Mouse (Mus musculus): ENCODE measurements at regions not wholly inside any gene's neighbourhood (a gene's known extent, or its start where the extent isn't known, plus 50 kb on each side); places are given as distances from the start of the nearest gene placed in this dataset.

DNA sequence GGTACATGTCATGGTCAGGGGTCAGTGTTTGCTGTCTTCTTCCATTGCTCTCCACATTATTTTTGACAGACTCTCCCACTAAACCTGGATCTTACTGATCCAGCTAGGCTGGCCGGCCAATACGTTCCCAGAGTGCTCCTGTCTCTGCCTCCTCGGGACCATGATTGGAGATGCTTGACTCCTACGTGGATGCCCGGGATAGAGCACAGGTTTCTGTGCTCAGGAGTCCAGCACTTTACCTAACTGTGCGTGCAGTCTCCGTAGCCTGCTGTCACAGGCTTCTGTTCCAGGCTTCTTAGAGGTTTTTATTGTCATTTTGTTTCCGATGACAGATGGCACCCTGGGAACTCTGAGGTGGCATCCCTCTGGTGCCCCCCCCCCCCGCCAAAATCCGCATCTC lies 232.4 kb downstream of the Maf start:
- Histone ChIP-seq H3K4me1 (ENCODE audit: control insufficient read depth, insufficient read depth, insufficient read length, low read length) (peaks cover 7% of the 10 kb centered on the region), H3K27ac (replicated peaks; ENCODE audit: low read depth, low read length) (no peak overlapping the region), H3K4me3 (ENCODE audit: insufficient read depth, low read depth, low read length) (no peak overlapping the region)

DNA sequence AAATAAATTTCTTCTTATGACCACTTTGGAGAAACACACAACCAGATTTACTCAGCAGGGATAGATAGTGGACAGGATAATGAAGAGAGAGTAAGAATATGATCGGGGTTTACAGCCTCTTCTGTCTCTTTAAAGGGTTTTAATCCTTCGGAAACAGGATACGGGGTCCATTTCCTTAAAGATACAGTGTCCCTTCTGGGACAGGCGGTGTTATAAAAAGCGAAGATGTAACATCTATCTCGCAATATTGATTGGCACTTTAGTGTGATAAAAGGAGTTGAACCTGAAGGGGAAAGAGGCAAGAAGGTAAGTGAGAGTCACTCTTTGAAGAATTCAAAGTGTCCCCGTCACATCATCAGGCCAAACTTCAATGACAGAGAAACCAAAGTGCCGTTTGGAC lies 233.6 kb downstream of the Maf start:
- Histone ChIP-seq H3K4me3 (ENCODE audit: insufficient read depth, low read depth, low read length) (no peak overlapping the region), H3K27ac (replicated peaks; ENCODE audit: low read depth, low read length) (no peak overlapping the region), H3K4me1 (ENCODE audit: control insufficient read depth, insufficient read depth, insufficient read length, low read length) (peaks cover 2% of the 10 kb centered on the region; the same call in 1 of the 2 replicates)

- Histone ChIP-seq H3K27ac (replicated peaks; ENCODE audit: low read depth, low read length) (no peak overlapping the region), H3K4me1 (ENCODE audit: control insufficient read depth, insufficient read depth, insufficient read length, low read length) (no peaks in the 10 kb centered on the region), H3K4me3 (ENCODE audit: insufficient read depth, low read depth, low read length) (no peak overlapping the region)
Measured at GRCm38 (mm10) chr8:115466553-115466952, 241.0 kb downstream of the Maf start.

DNA sequence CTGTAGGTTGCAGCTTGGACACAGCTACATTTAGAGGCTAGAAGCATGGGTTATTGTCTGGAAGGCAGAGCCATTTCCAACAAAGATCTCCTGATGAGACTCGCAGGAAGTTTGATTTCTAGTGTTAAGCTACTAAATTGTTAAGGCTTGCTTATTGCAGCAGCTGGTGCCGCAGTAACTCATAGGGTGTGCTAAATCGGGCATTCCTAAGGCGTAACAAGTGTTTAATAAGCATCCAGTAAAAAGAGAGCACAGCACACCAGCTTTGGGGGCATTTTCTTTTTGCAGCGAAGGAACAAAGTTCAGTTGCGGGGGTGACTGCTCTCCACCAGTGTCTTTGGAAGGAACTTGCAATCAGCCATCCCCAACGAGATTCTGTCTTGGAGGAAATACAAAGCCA lies 241.5 kb downstream of the Maf start:
- no peak overlapping the region for H3K4me3 ChIP-seq (ENCODE audit: insufficient read depth, low read depth, low read length)
- H3K27ac ChIP-seq (replicated peaks; ENCODE audit: low read depth, low read length): no peak overlapping the region
- H3K4me1 ChIP-seq (ENCODE audit: control insufficient read depth, insufficient read depth, insufficient read length, low read length): no peaks in the 10 kb centered on the region

DNA sequence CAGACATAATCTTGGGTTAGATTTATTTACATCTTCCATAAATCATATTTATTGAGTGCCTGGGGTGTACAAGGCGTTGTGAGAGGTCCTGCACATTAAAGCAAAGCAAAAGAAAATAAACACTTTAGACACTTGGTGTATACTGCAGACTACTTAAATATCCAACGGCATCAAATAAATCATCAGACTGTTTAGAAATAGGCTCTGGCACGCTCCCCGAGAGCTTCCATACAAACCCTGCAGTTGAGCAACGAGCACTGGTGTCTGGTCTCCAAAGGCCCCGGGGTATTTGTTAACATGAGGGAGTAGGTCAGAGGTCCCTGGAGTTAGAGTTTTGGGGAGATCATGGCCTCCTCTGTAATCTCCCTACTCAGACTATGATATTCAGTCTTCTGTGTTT lies 244.9 kb downstream of the Maf start:
- Histone ChIP-seq H3K4me3 (ENCODE audit: insufficient read depth, low read depth, low read length) (no peak overlapping the region), H3K4me1 (ENCODE audit: control insufficient read depth, insufficient read depth, insufficient read length, low read length) (no peaks in the 10 kb centered on the region), H3K27ac (replicated peaks; ENCODE audit: low read depth, low read length) (peak overlapping the region; percentile 71)

DNA sequence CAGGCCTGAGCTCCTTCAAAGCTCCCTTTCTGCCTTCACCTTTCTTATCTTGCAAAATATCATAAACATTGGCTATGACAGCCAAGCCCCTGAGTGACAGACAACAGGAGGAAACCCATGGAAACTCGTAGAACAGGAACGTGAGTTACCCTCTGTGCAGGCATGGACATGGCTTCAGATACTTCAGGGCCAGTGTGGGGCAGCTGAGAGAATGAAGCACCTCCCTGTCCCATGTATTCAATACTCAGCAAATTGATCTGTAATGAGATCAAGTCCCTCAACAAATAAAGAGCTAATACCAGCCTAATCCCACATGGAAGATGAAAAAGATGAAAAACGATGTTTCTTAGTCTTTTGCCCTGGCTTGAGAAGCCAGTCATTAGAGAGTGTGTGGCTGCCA lies 249.5 kb downstream of the Maf start:
- Histone ChIP-seq H3K4me1 (ENCODE audit: control insufficient read depth, insufficient read depth, insufficient read length, low read length) (no peaks in the 10 kb centered on the region), H3K4me3 (ENCODE audit: insufficient read depth, low read depth, low read length) (no peak overlapping the region), H3K27ac (replicated peaks; ENCODE audit: low read depth, low read length) (no peak overlapping the region)

DNA sequence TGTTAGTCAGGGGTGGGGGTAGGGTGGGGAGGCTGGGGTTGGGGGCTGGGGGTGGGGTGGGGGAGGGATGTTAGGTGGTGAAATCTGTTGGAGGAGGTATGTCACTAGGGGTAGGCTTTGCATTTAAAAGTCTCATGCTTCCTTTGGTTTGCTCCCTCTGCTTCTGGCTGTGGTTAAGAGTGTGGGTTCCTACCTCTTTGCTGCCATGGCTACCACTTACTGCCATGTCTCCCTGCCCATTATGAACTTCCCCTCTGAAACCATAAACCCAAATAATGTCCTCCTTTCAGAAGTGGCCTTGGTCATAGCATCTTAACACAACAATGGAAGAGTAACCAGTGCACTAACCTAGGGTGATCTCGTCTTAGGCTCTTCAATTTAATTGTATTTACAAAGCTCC lies 256.8 kb downstream of the Maf start:
- Histone ChIP-seq H3K27ac (replicated peaks; ENCODE audit: low read depth, low read length) (no peak overlapping the region), H3K4me3 (ENCODE audit: insufficient read depth, low read depth, low read length) (no peak overlapping the region), H3K4me1 (ENCODE audit: control insufficient read depth, insufficient read depth, insufficient read length, low read length) (no peaks in the 10 kb centered on the region)

DNA sequence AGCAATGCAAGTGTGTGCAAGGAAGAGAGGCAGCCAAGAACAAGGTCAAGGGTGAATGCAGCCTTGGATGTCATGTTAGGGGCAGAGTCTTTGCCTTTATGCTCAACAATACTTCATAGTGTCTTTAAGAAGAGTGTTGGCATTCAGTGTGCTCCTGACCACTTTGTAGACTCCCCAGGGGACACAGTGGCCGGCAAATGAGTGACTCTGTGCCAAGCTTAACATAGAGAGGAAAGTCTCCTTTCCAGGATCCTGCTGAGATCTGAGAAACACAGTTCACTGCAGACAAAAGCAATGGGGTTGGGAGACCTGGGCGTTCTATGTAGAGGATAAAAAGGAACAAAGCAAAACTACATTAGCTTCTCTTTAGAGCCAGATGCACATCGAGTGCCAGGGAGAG lies 259.2 kb downstream of the Maf start:
- no peaks in the 10 kb centered on the region for H3K4me1 ChIP-seq (ENCODE audit: control insufficient read depth, insufficient read depth, insufficient read length, low read length)

GRCm38 (mm10) chr8:115444519-115444918 lies 263.1 kb downstream of the Maf start:
- H3K4me3 ChIP-seq (ENCODE audit: insufficient read depth, low read depth, low read length): no peak overlapping the region
- H3K27ac ChIP-seq (replicated peaks; ENCODE audit: low read depth, low read length): no peak overlapping the region
- H3K4me1 ChIP-seq (ENCODE audit: control insufficient read depth, insufficient read depth, insufficient read length, low read length): no peaks in the 10 kb centered on the region

More for the DNA sequence above, 259.2 kb downstream of the Maf start:
- H3K4me3 ChIP-seq (ENCODE audit: insufficient read depth, low read depth, low read length): no peak overlapping the region
- no peak overlapping the region for H3K27ac ChIP-seq (replicated peaks; ENCODE audit: low read depth, low read length)

DNA sequence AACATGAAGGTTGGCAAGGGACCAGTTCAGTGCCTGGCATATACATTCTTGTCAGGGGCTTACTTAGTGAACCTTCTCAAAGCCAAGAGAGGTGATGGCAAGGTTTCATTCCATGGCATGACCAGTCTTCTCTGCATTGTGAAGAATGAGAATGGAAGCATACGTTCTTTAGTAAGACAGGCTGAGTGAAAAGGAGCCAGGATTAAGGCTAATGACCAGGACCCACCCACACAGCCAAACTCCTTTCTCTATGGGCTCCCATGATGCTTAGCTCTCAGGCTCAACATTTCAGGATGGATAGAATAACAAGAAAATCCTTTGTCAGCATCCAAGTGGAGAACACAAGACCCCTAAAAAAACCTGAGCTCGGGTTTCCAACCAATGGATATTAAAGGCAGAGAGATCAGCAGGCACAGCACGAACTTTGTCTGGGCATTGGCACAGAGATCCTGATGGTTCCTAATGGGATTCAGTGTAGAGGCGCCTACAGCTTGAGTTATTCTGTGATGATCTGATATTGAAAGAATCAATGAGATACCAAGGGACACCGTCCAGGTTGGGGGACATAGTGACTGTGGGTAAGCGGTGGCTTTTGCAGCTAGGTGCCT lies 265.5 kb downstream of the Maf start:
- no peak overlapping the region for H3K27ac ChIP-seq (replicated peaks; ENCODE audit: low read depth, low read length)
- H3K4me3 ChIP-seq (ENCODE audit: insufficient read depth, low read depth, low read length): no peak overlapping the region
- no peaks in the 10 kb centered on the region for H3K4me1 ChIP-seq (ENCODE audit: control insufficient read depth, insufficient read depth, insufficient read length, low read length)

DNA sequence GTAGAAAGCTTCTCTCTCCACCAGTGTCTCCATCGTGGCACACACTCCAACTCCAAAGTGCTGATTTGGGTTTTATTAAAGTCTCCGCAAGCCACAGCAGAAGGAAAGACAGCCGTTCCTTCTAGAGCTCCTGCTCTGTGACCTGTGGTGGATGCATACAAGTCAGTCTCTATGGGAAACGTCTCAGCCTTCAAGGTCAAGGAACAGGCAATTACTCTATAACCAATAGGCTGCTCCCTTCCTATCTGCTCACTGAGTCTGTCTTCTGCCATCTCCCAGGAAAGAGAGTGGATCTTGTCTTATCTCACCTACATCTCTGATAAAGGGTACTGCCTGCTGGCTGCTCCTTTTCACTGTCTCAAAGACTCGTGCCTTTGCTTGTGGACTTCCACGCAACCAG lies 266.3 kb downstream of the Maf start:
- H3K4me3 ChIP-seq (ENCODE audit: insufficient read depth, low read depth, low read length): no peak overlapping the region
- no peak overlapping the region for H3K27ac ChIP-seq (replicated peaks; ENCODE audit: low read depth, low read length)
- H3K4me1 ChIP-seq (ENCODE audit: control insufficient read depth, insufficient read depth, insufficient read length, low read length): no peaks in the 10 kb centered on the region

DNA sequence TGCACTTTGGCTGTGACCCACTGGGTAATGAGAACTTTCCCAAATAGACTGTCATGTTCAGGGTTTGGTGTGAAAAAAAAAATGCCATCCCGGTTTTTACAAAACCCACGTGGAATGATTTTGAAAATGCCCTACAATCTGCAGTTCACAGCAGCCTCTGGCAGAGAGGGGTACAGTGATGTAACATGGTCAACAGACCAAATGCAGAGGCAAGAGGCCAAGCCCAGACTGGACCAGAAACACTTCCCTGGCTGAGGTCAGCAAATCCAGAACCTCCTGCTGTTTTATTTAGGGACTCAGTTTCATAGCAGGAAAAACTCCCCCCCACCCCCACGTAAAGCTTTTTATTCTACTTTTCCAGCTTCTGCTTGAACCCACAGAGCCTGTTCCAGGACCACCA lies 267.4 kb downstream of the Maf start:
- H3K27ac ChIP-seq (replicated peaks; ENCODE audit: low read depth, low read length): no peak overlapping the region

GRCm38 (mm10) chr8:115439512-115439911 lies 268.1 kb downstream of the Maf start:
- Histone ChIP-seq H3K27ac (replicated peaks; ENCODE audit: low read depth, low read length) (no peak overlapping the region), H3K4me3 (ENCODE audit: insufficient read depth, low read depth, low read length) (no peak overlapping the region), H3K4me1 (ENCODE audit: control insufficient read depth, insufficient read depth, insufficient read length, low read length) (no peaks in the 10 kb centered on the region)

More for the DNA sequence above, 267.4 kb downstream of the Maf start:
- H3K4me1 ChIP-seq (ENCODE audit: control insufficient read depth, insufficient read depth, insufficient read length, low read length): no peaks in the 10 kb centered on the region
- H3K4me3 ChIP-seq (ENCODE audit: insufficient read depth, low read depth, low read length): no peak overlapping the region

DNA sequence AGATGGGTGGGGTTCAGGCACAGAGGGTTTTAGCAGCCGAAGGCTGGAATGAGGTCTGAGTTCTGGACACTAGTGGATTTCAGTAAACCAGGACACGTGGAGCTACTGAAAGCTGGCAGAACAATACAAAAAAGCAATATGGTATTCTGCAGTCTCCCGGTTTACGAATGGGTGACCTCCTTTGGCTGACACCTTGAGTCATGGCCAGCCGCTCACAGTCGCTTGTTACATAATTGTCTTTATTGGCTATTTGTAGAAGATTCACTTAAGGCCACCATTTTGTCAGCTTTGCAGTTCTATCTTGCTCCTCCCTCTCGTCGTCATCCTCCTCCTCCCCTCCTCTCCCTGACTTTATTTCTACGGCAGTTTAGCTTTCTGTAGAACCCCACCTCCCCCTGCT lies 269.6 kb downstream of the Maf start:
- H3K4me3 ChIP-seq (ENCODE audit: insufficient read depth, low read depth, low read length): no peak overlapping the region
- H3K27ac ChIP-seq (replicated peaks; ENCODE audit: low read depth, low read length): no peak overlapping the region
- H3K4me1 ChIP-seq (ENCODE audit: control insufficient read depth, insufficient read depth, insufficient read length, low read length): no peaks in the 10 kb centered on the region

GRCm38 (mm10) chr8:115436356-115436721 lies 271.3 kb downstream of the Maf start:
- no peak overlapping the region for H3K27ac ChIP-seq (replicated peaks; ENCODE audit: low read depth, low read length)
- H3K4me1 ChIP-seq (ENCODE audit: control insufficient read depth, insufficient read depth, insufficient read length, low read length): no peaks in the 10 kb centered on the region
- no peak overlapping the region for H3K4me3 ChIP-seq (ENCODE audit: insufficient read depth, low read depth, low read length)

- no peak overlapping the region for H3K4me3 ChIP-seq (ENCODE audit: insufficient read depth, low read depth, low read length)
- no peak overlapping the region for H3K27ac ChIP-seq (replicated peaks; ENCODE audit: low read depth, low read length)
- H3K4me1 ChIP-seq (ENCODE audit: control insufficient read depth, insufficient read depth, insufficient read length, low read length): peaks cover 3% of the 10 kb centered on the region; the same call in 1 of the 2 replicates
Measured at GRCm38 (mm10) chr8:115435720-115436355, 271.8 kb downstream of the Maf start.

Data from brown adipose tissue, adult 24 weeks (tissue).